Mouse (Mus musculus): ENCODE results near the gene Ren1.

Ren1 gene

DNA sequence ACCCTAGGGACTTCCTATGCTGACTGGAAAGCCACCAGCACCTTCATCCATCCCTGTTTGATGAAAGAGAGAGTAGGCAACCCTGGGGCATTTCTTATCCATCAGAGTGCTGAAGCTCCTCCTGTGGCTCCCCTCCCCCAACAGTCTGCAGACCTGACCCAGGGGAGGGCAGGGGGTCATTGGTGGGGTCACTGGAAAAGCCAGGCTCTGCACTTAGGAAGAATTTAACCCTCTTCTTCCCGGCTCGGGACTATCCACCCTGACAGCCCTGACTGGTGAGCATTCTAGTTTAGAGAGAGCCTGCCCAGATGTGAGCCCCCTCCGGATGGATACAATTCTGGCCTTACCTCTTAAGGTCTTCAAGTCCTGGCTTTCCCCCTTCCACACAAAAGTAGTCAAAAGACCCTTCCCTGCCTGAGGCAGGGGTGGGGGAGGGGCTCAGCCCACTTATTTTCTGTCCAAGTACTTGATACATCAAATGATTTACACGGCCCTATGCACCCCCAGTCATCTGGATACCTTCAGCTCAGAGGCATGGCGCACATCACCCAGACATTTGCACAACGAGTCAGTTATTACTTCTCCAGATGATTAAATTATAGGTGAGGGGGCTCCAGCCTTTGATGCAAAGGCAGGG lies 58.7 kb downstream of the Ren1 start:
- no peak for DNase-seq (ENCODE audit: low read depth, low spot score)

DNA sequence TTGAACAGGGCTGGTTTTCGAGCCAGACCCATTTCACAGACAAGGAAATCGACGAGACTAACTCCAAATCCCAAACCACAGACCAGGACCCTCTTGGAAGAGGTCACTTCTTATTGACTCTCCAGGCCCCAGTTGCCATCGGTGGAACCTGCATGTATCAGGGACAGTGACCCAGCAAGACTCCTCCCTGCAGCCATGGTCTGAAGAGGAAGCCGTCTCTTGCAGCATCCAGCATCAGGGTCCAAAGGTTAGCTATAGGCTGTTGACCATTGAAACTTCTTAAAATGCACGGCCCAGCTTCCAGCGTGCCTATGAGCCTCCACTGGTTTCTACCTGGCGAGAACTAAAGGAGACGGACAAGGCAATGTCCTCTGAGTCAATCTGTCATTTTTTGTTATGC lies 59.5 kb downstream of the Ren1 start:
- no peak for DNase-seq (ENCODE audit: low read depth, low spot score)
